Mouse (Mus musculus): ENCODE data around the gene Skiv2l.

- TF ChIP-seq CHD2 (IDR thresholded peaks at IDR 0.05; ENCODE audit: low read depth, low read length) = no peak
- TF ChIP-seq HCFC1 (IDR thresholded peaks at IDR 0.05; ENCODE audit: borderline replicate concordance, insufficient read depth, low read length) = no peak
- TF ChIP-seq ZNF384 (IDR thresholded peaks at IDR 0.05; ENCODE audit: low read depth, low read length) = no peak
- no peak for TF ChIP-seq MAFK (IDR thresholded peaks at IDR 0.05; ENCODE audit: insufficient read depth, low read depth, low read length)
- no peak for TF ChIP-seq ZC3H11A (IDR thresholded peaks at IDR 0.05; ENCODE audit: borderline replicate concordance, low read depth, low read length)
These were observed 43.2 kb upstream of the Skiv2l start for GRCm38 (mm10) chr17:34893072-34893824.

All from ES-E14 (cell line).